Mouse (Mus musculus): ENCODE results near the gene Spata18.

- TF ChIP-seq CTCF (IDR thresholded peaks at IDR 0.05; ENCODE audit: low read depth) (no peak), EP300 (IDR thresholded peaks at IDR 0.05; ENCODE audit: low read depth) (no peak)
These were observed 43.3 kb downstream of the Spata18 start for GRCm38 (mm10) chr5:73694254-73695015.
